Mouse (Mus musculus): ENCODE results near the gene Tspan17.
"Not testable (repeated sequence)": the region's sequence is repeated elsewhere in the genome, so short reads cannot be mapped to it uniquely, and the experiment has no call there.

Tspan17 gene

GRCm38 (mm10) chr13:54760906-54761305 is 28.3 kb upstream of the Tspan17 start:
- no peak for DNase-seq (ENCODE audit: low spot score in 2 of 2)

DNA sequence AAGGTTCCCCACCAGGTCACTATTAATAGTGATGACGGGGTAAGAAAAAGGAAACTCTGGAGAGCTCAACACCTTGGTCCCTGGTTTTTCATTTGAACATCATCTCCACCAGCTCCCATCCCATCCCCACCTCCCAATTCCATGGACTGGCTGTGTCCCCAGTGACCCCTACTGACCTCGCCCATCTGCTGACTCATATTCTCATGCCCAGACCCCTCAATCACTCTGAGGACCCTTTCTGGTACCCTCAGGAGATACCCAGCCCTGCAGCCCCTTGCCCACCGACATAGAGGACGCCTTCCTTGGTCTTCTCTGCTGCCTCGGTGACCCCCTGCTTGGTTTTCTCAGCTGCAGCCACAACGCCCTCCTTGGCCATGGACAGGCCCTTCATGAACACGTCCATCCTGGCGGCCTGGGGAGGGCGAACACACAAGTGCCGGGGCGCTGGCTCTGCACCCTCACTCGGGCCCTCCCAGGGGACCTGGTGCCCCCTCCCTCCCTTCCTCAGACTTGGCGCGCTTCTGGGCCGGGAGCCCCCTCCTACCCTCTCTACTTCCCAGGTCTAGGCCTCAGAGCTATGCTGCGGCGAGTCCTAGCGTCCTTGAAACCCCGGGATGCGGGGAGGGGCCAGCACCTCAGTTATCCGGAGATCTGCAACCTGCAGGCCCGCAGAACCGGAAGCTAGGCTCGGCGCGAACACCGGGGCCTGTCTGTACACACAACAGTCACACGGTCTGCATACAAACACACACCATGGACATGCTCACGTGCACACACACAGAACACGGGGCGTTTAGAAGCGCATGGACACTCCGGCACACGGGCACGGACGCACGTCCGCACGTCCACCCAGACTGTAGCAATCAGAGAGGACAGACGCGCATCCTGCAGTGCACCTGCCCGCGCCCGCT is 23.6 kb upstream of the Tspan17 start:
- DNase-seq (ENCODE audit: low spot score in 2 of 2): no peak

DNA sequence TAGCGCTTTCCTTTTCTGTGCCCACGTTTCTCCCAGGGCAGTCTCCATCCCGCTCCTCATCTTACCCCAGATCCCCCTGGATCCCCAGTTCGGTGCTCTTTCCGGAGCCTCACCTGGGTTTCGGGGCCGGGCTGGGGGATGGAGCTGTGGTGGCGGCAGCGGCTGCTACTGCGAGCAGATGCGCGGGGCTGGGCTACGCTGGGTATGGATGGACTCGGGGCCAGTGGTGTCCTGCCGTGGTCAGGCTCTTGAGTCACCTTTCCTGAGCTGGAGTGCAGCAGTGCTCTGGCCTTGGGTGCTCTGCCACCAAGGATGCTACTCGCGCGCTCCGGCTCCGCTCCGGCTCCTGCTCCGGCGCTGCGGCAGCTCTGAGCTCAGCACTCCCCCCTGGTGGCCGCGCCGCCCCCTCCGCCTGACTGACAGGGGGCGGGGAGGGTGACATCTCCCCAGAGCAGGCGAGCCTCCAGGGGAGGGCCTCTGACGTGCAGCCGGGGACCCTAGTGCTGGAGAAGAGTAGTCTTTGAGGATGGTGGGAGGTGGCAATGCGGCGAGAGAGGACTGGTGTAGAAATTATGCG is 22.9 kb upstream of the Tspan17 start, which contains the start of gene Sncb:
Gene Sncb (minus strand): TSS at position 404 of the 577 bp plus-strand sequence.
- peak; percentile 46 to 82 for DNase-seq (ENCODE audit: low spot score in 2 of 2)

- DNase-seq (ENCODE audit: low spot score in 2 of 2): no peak
Measured at GRCm38 (mm10) chr13:54767012-54767411, 22.2 kb upstream of the Tspan17 start.

GRCm38 (mm10) chr13:54780592-54780991 is 8.6 kb upstream of the Tspan17 start:
- no peak for DNase-seq (ENCODE audit: low spot score in 2 of 2)

DNA sequence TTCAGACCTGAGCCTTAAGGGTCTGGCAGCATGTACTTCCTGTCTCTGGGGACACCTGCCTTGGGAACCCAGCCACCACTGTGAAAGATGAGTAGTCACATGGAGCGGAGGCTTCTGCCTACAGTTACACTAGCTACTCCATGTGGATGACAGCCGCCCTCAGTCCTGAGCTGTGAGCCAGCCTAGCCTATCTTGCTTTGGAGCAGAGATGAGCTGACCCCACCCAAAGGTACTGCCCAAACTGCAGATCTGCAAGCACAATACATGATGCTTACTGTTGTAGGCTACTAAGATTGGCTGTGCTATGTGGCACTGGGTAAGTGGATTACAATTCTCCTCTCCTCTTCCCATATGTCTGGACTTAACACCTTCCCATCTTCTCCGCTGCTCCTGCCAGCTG is 8.1 kb upstream of the Tspan17 start:
- no peak for DNase-seq (ENCODE audit: low spot score in 2 of 2)

- no peak for DNase-seq (ENCODE audit: low spot score in 2 of 2)
Measured at GRCm38 (mm10) chr13:54783235-54783634, 5.9 kb upstream of the Tspan17 start.

- no peak for DNase-seq (ENCODE audit: low spot score in 2 of 2)
Measured at GRCm38 (mm10) chr13:54783698-54784097, 5.5 kb upstream of the Tspan17 start, which contains the start of gene Eif4e1b. TSS of gene Eif4e1b (plus strand) at chr13:54783998.

GRCm38 (mm10) chr13:54787591-54787990 is 1.6 kb upstream of the Tspan17 start:
- not testable (repeated sequence) for DNase-seq (ENCODE audit: low spot score in 2 of 2)

- DNase-seq (ENCODE audit: low spot score in 2 of 2): no peak
Measured at GRCm38 (mm10) chr13:54789561-54790397, 602 bp downstream of the Tspan17 start.

DNA sequence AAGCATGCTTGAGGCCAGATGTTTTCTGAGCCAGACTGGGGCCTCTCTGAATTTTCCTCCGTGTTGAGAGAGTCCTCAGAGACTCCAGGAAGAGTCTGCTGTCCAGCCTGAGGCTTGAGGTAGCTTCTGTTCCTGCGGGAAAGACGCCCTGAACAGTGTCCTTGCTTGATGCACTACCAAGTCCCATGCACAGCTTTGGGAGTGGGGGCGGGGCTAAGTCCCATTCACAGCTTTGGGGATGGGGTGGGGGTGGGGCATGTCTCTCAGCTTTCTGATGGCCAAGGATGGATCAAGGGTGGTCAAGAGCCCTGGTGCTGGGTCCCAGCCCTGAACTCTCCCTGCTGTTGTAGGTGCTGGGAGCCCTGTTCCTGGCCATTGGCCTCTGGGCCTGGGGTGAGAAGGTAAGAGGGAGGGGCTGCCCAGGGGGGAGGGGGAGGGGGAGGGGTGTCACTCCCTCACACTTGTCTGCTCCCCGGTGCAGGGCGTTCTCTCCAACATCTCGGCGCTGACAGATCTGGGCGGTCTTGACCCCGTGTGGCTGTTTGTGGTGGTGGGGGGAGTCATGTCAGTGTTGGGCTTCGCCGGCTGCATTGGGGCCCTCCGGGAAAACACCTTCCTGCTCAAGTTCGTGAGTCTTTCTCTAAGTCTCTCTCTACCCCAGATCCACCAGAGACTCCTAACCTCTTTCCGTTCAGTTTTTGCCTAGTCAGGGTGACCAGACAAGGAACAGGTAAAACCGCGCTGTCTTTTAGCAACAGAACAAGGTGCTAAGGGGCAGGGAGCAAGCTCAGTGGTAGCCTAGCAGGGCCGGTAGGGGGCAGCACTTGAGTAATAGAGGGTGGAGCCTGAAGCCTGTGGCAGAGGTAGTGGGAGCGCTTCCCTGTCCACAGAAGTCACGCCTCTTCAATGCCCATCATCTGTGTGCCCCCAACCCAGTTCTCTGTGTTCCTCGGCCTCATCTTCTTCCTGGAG is 3.4 kb downstream of the Tspan17 start:
- no peak for DNase-seq (ENCODE audit: low spot score in 2 of 2)

DNA sequence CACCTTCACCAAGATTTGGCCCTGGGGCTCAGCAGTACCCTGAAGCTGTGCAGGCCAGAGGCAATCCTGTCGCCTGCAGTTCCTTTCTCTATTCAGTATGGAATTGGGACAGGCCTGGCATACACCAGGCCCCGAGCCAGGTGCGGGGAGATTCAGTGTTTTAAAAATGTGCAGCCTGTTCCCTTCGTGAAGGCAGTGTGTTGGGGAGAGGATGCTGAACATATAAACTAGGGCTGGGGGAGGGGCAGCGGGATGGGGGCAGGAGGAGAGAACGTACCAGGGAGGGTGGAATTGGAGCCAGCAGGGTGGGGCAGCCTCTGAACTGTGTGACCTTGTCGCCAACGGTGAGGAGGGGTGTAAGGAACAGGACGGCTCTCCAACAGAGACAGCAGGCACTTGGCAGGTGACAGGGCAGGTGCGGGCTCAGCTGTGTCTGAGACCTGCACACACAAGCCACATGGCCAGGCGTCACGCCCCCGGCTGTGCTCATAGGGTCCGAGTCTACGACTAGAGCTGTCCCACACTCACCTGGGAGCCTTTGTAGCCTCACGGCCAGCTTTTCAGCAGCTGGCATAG is 4.9 kb downstream of the Tspan17 start:
- DNase-seq (ENCODE audit: low spot score in 2 of 2): no peak

DNA sequence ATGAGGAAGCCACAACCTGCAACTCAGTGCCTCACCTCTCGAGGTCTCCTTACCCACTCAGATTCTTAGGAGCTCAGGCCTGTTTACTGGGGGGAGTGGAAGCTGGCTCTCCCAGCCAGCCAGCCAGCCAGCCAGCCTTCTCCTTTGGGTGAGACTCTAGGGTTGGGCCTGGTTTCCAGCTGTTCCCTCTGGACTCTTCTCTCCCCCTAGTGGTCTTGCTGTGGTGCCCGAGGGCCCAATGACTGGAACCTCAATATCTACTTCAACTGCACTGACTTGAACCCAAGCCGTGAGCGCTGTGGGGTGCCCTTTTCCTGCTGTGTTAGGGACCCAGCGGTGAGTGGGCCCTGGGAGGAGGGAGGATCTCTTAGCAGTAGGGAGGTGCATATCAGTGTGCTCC is 5.7 kb downstream of the Tspan17 start:
- DNase-seq (ENCODE audit: low spot score in 2 of 2): no peak

GRCm38 (mm10) chr13:54797356-54797755 is 8.2 kb downstream of the Tspan17 start:
- no peak for DNase-seq (ENCODE audit: low spot score in 2 of 2)

DNA sequence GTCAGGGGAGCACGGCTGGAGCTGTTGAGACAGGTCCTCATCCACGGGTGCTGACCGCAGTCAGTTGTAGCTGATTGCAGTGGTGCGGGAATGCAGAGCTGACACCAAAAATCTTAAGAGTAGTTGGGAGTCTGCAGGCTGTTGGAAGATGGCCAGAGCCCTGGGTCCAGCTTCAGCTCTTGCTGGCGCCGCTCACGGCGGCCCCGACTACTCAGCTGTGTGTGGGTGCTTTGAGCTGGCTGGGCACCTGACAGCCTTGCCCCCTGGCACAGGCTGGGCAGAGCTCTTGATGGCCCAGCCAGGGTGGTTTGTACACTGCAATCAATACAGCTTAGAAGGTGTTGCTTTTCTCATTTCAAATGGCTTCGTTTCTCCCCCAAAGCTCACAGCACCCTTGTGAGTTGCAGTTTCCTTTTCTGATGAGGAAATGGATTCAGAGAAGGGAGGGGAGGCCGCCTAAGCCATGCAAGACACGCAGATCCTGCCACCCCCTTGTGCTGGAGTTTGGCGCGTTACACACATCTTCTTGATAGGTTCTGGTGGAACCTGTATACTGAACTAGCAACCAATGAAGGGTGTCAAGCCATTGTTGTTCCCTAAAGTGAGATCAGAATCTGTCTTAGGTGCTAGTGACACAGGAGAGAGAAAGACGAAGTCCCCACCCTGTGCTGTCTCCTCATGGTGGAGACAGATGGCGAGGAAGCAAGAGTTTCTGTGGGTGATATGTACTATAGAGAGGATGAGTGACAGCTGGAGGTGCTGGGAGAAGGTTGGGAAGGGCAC is 8.9 kb downstream of the Tspan17 start:
- no peak for DNase-seq (ENCODE audit: low spot score in 2 of 2)

DNA sequence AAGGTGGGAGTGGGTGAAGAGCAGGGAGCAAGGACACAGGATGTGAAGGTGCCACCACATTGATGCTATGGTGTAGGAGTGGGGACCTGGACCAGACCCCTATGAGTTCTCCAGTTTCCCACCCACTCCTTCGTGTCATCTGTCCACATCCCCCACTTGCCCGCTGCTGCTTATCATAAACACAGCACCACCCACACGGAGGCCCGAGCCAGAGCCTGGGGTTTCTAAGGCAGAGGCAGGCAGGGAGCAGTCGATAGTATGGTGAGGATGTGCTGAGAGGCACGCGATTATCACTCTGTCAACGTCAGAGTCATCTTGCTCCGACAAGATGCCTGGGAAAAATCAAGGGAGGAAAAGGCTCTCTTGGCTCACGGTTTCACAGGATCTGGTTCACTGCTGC is 9.6 kb downstream of the Tspan17 start:
- no peak for DNase-seq (ENCODE audit: low spot score in 2 of 2)

DNA sequence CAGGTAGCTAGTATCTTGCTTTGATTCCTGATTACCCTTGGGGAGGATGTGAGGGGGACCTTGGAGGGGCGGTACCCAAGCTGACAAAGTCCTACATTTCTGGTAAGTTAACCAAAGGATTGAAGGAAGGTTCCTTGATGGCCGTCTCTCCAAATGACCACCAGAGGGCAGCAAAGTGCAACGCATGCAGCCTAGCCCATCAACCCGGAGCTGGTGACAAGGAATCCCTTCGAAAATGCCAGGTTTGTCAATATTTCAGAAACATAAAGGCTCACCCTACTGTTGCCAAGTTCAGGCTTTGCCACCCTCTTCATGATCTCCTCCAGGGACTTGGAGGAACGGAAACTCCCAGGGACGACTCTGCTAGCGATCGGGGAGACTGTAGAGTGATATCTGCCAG is 10.5 kb downstream of the Tspan17 start:
- DNase-seq (ENCODE audit: low spot score in 2 of 2): peak; percentile 43 to 84

DNA sequence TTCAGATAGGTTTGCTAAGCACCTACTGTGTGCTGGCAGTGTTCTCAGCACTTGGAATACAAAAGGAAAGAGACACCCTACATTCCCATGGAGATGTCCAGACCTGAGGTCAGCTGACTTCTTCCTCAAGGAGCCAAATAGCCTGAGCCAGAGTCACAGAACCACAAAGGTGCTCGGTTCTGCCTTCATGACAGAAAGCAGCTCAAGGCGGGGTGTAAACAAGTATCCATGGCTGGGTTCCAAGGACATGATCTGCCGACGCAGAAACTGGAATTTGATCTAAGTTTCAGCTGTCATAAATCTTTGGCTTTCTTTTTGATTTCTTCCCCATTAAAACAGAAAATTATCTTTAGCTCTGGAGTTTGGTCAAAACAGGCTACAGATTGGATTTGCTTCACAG is 11.0 kb downstream of the Tspan17 start:
- no peak for DNase-seq (ENCODE audit: low spot score in 2 of 2)

DNA sequence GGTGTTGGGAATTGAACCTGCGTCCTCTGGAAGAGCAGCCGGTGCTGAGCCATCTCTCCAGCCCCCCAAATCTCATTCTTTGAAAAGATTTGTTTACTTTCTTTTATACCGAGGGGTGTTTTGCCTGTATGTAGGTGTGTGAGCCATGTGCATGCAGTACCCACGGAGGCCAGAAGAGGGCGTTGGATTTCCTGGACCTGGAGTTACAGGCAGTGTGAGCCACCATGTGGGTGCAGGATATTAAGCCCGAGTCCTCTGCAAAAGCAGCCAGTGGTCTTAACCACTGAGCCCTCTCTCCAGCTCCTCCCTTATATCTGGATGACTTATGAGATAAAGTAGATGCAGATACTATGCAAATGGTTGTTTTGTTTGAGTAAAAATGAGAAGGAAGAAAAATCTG is 13.8 kb downstream of the Tspan17 start:
- no peak for DNase-seq (ENCODE audit: low spot score in 2 of 2)
